Mouse (Mus musculus) E14TG2a.4 (cell line): ENCODE measurements around the gene Ypel4.

Experiments used
- CTCF ChIP-seq: conservative IDR thresholded peaks from 2 replicates; pipeline ENCODE4 v1.5.1; 2014; ENCODE audit warnings: low read length
- NANOG ChIP-seq: IDR thresholded peaks from 2 replicates; pipeline ENCODE4 v1.6.1; 2014; ENCODE audit warnings: borderline replicate concordance, low read length, mixed read lengths
- POU5F1 ChIP-seq: IDR thresholded peaks from 2 replicates; pipeline ENCODE4 v1.6.1; 2014; ENCODE audit warnings: low read length, borderline replicate concordance

DNA sequence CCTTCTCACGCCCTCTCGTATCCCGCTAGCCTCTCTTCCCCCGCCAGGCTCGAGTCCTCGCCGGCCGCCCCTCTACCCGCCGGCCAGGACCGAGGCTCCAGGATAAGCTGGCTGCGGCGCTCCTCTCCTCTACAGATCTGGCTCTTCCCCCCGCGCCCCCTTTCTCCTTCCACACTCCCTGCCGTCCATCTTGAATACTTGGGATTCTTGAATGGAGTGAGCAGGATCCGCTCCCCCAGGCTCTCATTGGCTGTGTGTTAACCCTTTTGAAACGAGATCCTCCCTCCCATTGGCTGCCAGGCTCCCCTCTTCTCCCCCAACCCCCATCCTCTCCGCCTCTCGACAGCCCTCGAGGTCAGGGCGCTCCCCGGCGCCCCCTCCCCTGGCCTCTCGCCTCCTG is 9.7 kb downstream of the Ypel4 start, which contains the start of gene Gm19426:
- TF ChIP-seq CTCF, result no peak
- no peak for TF ChIP-seq POU5F1
- no peak for TF ChIP-seq NANOG
